Mouse (Mus musculus) gastrocnemius, adult 2 months (tissue): ENCODE data around the gene Sh3glb1. TPM values are rescaled to one million over a fixed set of nuclear protein-coding genes. Genes with fewer than 3 reads are reported as not detected.

Experiments
- DNase-seq: peaks from one replicate; pipeline ENCODE4 v3.0.0; 2022
- H3K27ac ChIP-seq: fragments of 200-600 bp; 2 replicates; pipeline ENCODE4 v1.8.1; 2022; ENCODE audit warnings: mild to moderate bottlenecking
- H3K4me3 ChIP-seq: fragments of 200-600 bp; 2 replicates; pipeline ENCODE4 v1.8.1; 2022; ENCODE audit warnings: mild to moderate bottlenecking, moderate library complexity
- CTCF ChIP-seq: fragments of 200-600 bp; IDR thresholded peaks from 2 replicates; pipeline ENCODE4 v1.8.1; 2022; ENCODE audit warnings: antibody characterized with exemption, mild to moderate bottlenecking, moderate library complexity
- intact Hi-C: fragments of 180-260 bp; cut with DNase I; formaldehyde crosslinking; loops from one replicate; pipeline ENCODE4 v1.15.1; 2025
- total RNA-seq, 2 experiments: library from RNA; stranded (reverse); gene quantifications; 2 replicates each; pipeline ENCODE4 v1.2.3; 2021

The Sh3glb1 gene
- total RNA-seq, 2 experiments from 2014 or later: 328 to 379 TPM

GRCm38 (mm10) chr3:144711607-144712206 lies 8.4 kb downstream of the Sh3glb1 start:
- Histone ChIP-seq H3K4me3 (no peak overlapping the region), H3K27ac (no peak overlapping the region)
- intact Hi-C loops: loop anchor here (2.0 to 10.0 kb wide), 2 partner anchors 13 to 507 kb away; partner anchors contain the start of gene Lmo4
- TF ChIP-seq CTCF: no peak
- no peak for DNase-seq

GRCm38 (mm10) chr3:144708612-144709011 lies 11.5 kb downstream of the Sh3glb1 start:
- no peak for TF ChIP-seq CTCF
- H3K27ac ChIP-seq: no peak overlapping the region
- intact Hi-C loops: no loop called here
- no peak overlapping the region for H3K4me3 ChIP-seq
- DNase-seq: no peak

GRCm38 (mm10) chr3:144703959-144704358 lies 16.2 kb downstream of the Sh3glb1 start:
- DNase-seq: no peak
- H3K27ac ChIP-seq: peak overlapping the region; percentile 44; the same call in 1 of the 2 replicates
- intact Hi-C loops: no loop called here
- TF ChIP-seq CTCF: no peak
- 0 out of 2 replicates have a peak overlapping the region, but pooled peaks have one; percentile 13 for H3K4me3 ChIP-seq

- DNase-seq: no peak
- no peak overlapping the region for H3K4me3 ChIP-seq
- peak overlapping the region; percentile 77 for H3K27ac ChIP-seq
- TF ChIP-seq CTCF: no peak
- intact Hi-C loops: loop anchor here (2.0 kb wide), 1 partner anchor 14 kb away; no protein-coding TSS in a partner anchor
Observed at GRCm38 (mm10) chr3:144698790-144699433, 21.2 kb downstream of the Sh3glb1 start.

- Histone ChIP-seq H3K27ac (peak overlapping the region; percentile 77), H3K4me3 (peak overlapping the region; percentile 23; the same call in 1 of the 2 replicates)
- TF ChIP-seq CTCF: no peak
- DNase-seq: no peak
- intact Hi-C loops: loop anchor here (2.0 kb wide), 1 partner anchor 15 kb away; no protein-coding TSS in a partner anchor
Observed at GRCm38 (mm10) chr3:144697942-144698341, 22.2 kb downstream of the Sh3glb1 start.

GRCm38 (mm10) chr3:144697154-144697553 lies 23.0 kb downstream of the Sh3glb1 start:
- Histone ChIP-seq H3K4me3 (no peak overlapping the region), H3K27ac (peak overlapping the region; percentile 77)
- DNase-seq: no peak
- no peak for TF ChIP-seq CTCF
- intact Hi-C loops: no loop called here

- intact Hi-C loops: no loop called here
- H3K4me3 ChIP-seq: no peak overlapping the region
- peak; percentile 64 for DNase-seq
- TF ChIP-seq CTCF: no peak
- H3K27ac ChIP-seq: peak overlapping the region; percentile 77
Observed at GRCm38 (mm10) chr3:144694941-144695340, 25.2 kb downstream of the Sh3glb1 start.

- DNase-seq: no peak
- Histone ChIP-seq H3K4me3 (no peak overlapping the region), H3K27ac (peak overlapping the region; percentile 77)
- intact Hi-C loops: no loop called here
- TF ChIP-seq CTCF: no peak
Observed at GRCm38 (mm10) chr3:144694040-144694439, 26.1 kb downstream of the Sh3glb1 start.

GRCm38 (mm10) chr3:144692052-144692451 lies 28.1 kb downstream of the Sh3glb1 start:
- intact Hi-C loops: loop anchor here (1.0 kb wide), 1 partner anchor 28 kb away; the partner anchor contains the start of gene Sh3glb1
- peak; percentile 88 for TF ChIP-seq CTCF
- H3K27ac ChIP-seq: no peak overlapping the region
- H3K4me3 ChIP-seq: no peak overlapping the region
- no peak for DNase-seq

GRCm38 (mm10) chr3:144689236-144689635 lies 30.9 kb downstream of the Sh3glb1 start:
- Histone ChIP-seq H3K27ac (no peak overlapping the region), H3K4me3 (no peak overlapping the region)
- intact Hi-C loops: no loop called here
- peak; percentile 57 for DNase-seq
- TF ChIP-seq CTCF: no peak

GRCm38 (mm10) chr3:144688284-144688683 lies 31.9 kb downstream of the Sh3glb1 start:
- intact Hi-C loops: no loop called here
- DNase-seq: no peak

GRCm38 (mm10) chr3:144687618-144688017 lies 32.5 kb downstream of the Sh3glb1 start:
- Histone ChIP-seq H3K4me3 (no peak overlapping the region), H3K27ac (no peak overlapping the region)
- no peak for DNase-seq
- intact Hi-C loops: no loop called here
- TF ChIP-seq CTCF: no peak

More at GRCm38 (mm10) chr3:144688284-144688683, 31.9 kb downstream of the Sh3glb1 start:
- no peak overlapping the region for H3K27ac ChIP-seq
- no peak overlapping the region for H3K4me3 ChIP-seq
- no peak for TF ChIP-seq CTCF

- intact Hi-C loops: no loop called here
- Histone ChIP-seq H3K27ac (no peak overlapping the region), H3K4me3 (no peak overlapping the region)
- TF ChIP-seq CTCF: no peak
- DNase-seq: no peak
Observed at GRCm38 (mm10) chr3:144686146-144686545, 34.0 kb downstream of the Sh3glb1 start.
